Mouse (Mus musculus): ENCODE results near the gene Ech1.
A peak's percentile ranks its signal among the peaks of the same experiment; 100 is the strongest.

Gene Ech1

GRCm38 (mm10) chr7:28865481-28866300 lies 40.7 kb downstream of the Ech1 start:
- peak; percentile 62 to 74 for DNase-seq

- no peak for DNase-seq
Observed at GRCm38 (mm10) chr7:28866769-28867507, 41.9 kb downstream of the Ech1 start.

GRCm38 (mm10) chr7:28867508-28868340 lies 42.7 kb downstream of the Ech1 start:
- DNase-seq: peak; percentile 65 to 77

GRCm38 (mm10) chr7:28870901-28871664 lies 46.1 kb downstream of the Ech1 start:
- no peak for DNase-seq

GRCm38 (mm10) chr7:28874565-28874964 lies 49.5 kb downstream of the Ech1 start:
- no peak for DNase-seq

- DNase-seq: no peak
Observed at GRCm38 (mm10) chr7:28876099-28876498, 51.1 kb downstream of the Ech1 start.

GRCm38 (mm10) chr7:28877155-28877554 lies 52.1 kb downstream of the Ech1 start:
- DNase-seq: no peak

- no peak for DNase-seq
Observed at GRCm38 (mm10) chr7:28877856-28878255, 52.8 kb downstream of the Ech1 start.

- no peak for DNase-seq
Observed at GRCm38 (mm10) chr7:28879606-28880005, 54.6 kb downstream of the Ech1 start.

GRCm38 (mm10) chr7:28880554-28880953 lies 55.5 kb downstream of the Ech1 start:
- no peak for DNase-seq

GRCm38 (mm10) chr7:28881199-28881598 lies 56.2 kb downstream of the Ech1 start, which contains the start of gene Capn12:
TSS of gene Capn12 (plus strand) at chr7:28881422.
- DNase-seq: no peak
